Mouse (Mus musculus): ENCODE data around the gene Arrdc5. TPM values are rescaled to one million over a fixed set of nuclear protein-coding genes. Genes with fewer than 3 reads are reported as not detected.

Gene Arrdc5
- polyA plus RNA-seq, 1 experiment from 2014 or later: not detected

DNA sequence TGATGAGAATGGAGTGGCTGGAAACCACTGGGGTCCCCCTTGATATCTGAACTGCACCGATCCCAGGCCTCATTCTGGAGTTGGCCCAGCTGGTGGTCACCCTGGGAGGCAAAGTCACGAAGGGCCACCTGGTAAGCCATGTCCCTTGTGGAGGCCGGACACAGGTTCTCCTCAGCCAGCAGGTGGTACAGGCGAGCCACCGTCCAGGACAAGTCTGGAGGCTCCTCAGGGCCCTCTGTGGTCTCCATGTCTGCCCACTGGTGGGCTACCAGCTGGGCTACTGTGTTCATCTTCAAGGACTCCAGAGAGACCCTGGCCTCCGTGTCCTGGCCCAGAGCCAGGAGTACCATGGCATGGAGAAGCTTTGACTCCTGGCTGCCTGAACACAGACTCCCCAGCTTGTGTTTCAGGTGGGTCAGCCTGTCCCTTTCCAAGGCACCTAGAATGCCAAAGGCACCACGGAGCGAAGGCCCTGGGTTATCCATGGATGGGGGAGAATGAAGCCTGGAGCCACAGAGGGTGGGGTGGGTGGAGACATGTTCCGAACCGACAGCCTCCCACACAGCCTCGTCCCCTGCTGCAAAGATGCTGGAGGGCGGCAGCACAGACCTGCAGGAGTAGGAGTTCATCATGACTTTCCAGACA lies 28.4 kb downstream of the Arrdc5 start:
- H3K9ac ChIP-seq (replicated peaks): no peak overlapping the region
- H3K4me1 ChIP-seq (ENCODE audit: insufficient read depth): peaks cover 23% of the 10 kb centered on the region
- no peak overlapping the region for H3K27ac ChIP-seq (ENCODE audit: low read depth)
- peaks cover 24% of the 10 kb centered on the region for H3K36me3 ChIP-seq (replicated peaks; ENCODE audit: insufficient read depth, low read length)
- H3K27me3 ChIP-seq (ENCODE audit: insufficient read depth, low read length): no peaks in the 10 kb centered on the region
- TF ChIP-seq CTCF (IDR thresholded peaks at IDR 0.05; ENCODE audit: low read depth) (no peak), EP300 (IDR thresholded peaks at IDR 0.05; ENCODE audit: low read depth) (no peak)
- H3K4me3 ChIP-seq (ENCODE audit: low read depth, low read length): no peak overlapping the region
- WGBS (ENCODE audit: insufficient replicate concordance): 83% methylated on average over 12 of the region's 12 CpGs
- no peak for DNase-seq
- H3K4me2 ChIP-seq (ENCODE audit: low read depth, low read length): no peak overlapping the region
- H3K9me3 ChIP-seq (ENCODE audit: low read length): no peaks in the 10 kb centered on the region
- no peak for ATAC-seq

DNA sequence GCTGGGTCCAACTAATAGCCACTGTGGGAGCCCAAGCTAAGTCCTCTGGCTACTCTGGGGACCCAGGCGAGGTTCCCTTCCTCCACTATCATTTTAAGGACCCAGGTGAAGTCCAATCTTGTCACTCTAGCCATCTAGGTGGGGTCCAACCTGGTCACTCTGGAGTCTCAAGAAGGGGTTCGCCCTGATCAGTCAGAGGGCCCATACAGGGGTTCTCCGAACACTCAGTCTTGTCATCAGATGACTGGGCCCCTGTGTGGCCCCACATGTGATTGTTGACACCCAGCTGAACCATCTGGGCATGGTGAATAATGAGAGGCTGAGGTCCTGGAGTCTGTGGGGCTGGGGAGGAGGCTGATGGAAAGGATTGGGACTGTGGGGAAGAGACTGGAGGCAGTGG lies 30.3 kb downstream of the Arrdc5 start:
- ATAC-seq (no peak), DNase-seq (no peak)
- Histone ChIP-seq H3K4me1 (ENCODE audit: insufficient read depth) (peaks cover 30% of the 10 kb centered on the region), H3K27me3 (ENCODE audit: insufficient read depth, low read length) (no peaks in the 10 kb centered on the region), H3K4me2 (ENCODE audit: low read depth, low read length) (peak overlapping the region; percentile 71), H3K9ac (replicated peaks) (peak overlapping the region; percentile 57; the same call in 1 of the 2 replicates), H3K4me3 (ENCODE audit: low read depth, low read length) (peak overlapping the region; percentile 39), H3K36me3 (replicated peaks; ENCODE audit: insufficient read depth, low read length) (peaks cover 24% of the 10 kb centered on the region), H3K27ac (ENCODE audit: low read depth) (peak overlapping the region; percentile 77), H3K9me3 (ENCODE audit: low read length) (no peaks in the 10 kb centered on the region)
- WGBS (ENCODE audit: insufficient replicate concordance): 65% methylated on average over 3 of the region's 3 CpGs
- TF ChIP-seq CTCF (IDR thresholded peaks at IDR 0.05; ENCODE audit: low read depth) (no peak), EP300 (IDR thresholded peaks at IDR 0.05; ENCODE audit: low read depth) (no peak)

DNA sequence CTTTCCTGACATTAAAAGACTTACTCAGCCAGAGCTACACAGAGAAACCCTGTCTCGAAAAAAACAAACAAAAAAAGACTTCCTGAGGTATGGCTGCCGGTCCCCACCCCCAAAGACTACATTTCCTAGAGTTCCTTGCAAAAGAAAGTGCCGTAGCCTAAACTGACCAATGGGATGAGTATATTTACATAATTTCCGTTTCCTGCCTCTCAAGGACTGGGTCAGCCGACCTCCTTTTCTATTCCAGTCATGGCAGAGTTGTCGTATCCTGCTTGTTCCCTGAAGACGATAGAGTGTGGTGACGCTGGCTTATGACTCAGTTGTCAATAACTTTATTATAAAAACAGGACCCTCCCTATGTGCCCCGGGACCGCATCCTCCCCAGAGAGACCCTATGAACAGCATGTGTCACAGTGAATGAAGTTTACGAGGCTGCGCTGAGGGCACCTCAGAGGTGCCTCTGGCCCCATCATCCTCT lies 30.9 kb downstream of the Arrdc5 start:
- peak overlapping the region; percentile 39 for H3K4me3 ChIP-seq (ENCODE audit: low read depth, low read length)
- peak; percentile 74 for ATAC-seq
- H3K9me3 ChIP-seq (ENCODE audit: low read length): no peaks in the 10 kb centered on the region
- peak overlapping the region; percentile 57 for H3K9ac ChIP-seq (replicated peaks)
- H3K27me3 ChIP-seq (ENCODE audit: insufficient read depth, low read length): no peaks in the 10 kb centered on the region
- TF ChIP-seq CTCF (IDR thresholded peaks at IDR 0.05; ENCODE audit: low read depth): no peak
- no peak for TF ChIP-seq EP300 (IDR thresholded peaks at IDR 0.05; ENCODE audit: low read depth)
- peaks cover 33% of the 10 kb centered on the region for H3K4me1 ChIP-seq (ENCODE audit: insufficient read depth)
- 15% methylated on average over 12 of the region's 12 CpGs for WGBS (ENCODE audit: insufficient replicate concordance)
- H3K27ac ChIP-seq (ENCODE audit: low read depth): peak overlapping the region; percentile 77
- DNase-seq: peak; percentile 56
- H3K4me2 ChIP-seq (ENCODE audit: low read depth, low read length): peak overlapping the region; percentile 71
- H3K36me3 ChIP-seq (replicated peaks; ENCODE audit: insufficient read depth, low read length): peaks cover 24% of the 10 kb centered on the region

DNA sequence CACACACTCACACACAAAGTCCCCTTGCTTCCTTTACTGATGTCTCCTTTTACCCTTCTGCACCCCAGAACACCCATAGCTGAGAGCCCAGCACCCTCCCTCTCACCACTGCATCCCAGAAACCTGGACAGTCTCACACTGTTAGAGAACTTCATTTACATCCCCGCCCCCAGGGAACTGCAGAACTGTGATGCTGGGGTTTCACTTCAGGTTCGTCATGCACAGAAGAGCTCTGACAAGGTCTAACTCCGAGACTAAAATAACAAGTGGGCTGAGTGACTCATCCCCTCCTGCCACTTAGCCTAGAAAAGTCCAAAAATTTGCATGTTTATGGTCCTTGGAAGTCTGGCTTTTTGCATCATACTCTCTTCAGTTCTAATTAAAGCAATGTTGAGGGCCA lies 33.8 kb downstream of the Arrdc5 start:
- peaks cover 17% of the 10 kb centered on the region for H3K4me1 ChIP-seq (ENCODE audit: insufficient read depth)

DNA sequence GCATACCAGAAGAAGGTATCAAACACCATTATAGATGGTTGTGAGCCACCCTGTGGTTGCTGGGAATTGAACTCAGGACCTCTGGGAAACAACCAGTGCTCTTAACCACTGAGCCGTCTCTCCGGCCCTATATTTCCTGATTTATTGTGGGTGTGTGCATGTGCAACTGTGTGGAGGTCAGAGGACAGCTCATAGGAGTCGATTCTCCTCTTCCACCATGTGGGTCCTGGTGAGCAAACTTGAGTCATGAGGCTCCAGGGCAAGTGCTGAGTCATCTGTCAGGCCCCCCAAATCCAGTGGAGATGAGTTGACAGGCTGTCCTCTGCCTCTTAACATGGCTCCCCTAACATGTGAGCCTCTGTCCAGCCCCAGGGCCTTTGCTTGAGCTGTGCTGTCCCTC lies 34.2 kb downstream of the Arrdc5 start:
- no peak for TF ChIP-seq CTCF (IDR thresholded peaks at IDR 0.05; ENCODE audit: low read depth)
- no peak for TF ChIP-seq EP300 (IDR thresholded peaks at IDR 0.05; ENCODE audit: low read depth)
- DNase-seq (no peak), ATAC-seq (no peak)
- no peaks in the 10 kb centered on the region for H3K27me3 ChIP-seq (ENCODE audit: insufficient read depth, low read length)
- no peaks in the 10 kb centered on the region for H3K9me3 ChIP-seq (ENCODE audit: low read length)
- no peak overlapping the region for H3K9ac ChIP-seq (replicated peaks)
- H3K4me3 ChIP-seq (ENCODE audit: low read depth, low read length): no peak overlapping the region
- no peak overlapping the region for H3K27ac ChIP-seq (ENCODE audit: low read depth)
- 65% methylated on average over 3 of the region's 3 CpGs for WGBS (ENCODE audit: insufficient replicate concordance)
- no peak overlapping the region for H3K4me2 ChIP-seq (ENCODE audit: low read depth, low read length)
- peaks cover 24% of the 10 kb centered on the region for H3K36me3 ChIP-seq (replicated peaks; ENCODE audit: insufficient read depth, low read length)
- peaks cover 19% of the 10 kb centered on the region for H3K4me1 ChIP-seq (ENCODE audit: insufficient read depth)

More for the DNA sequence above, 33.8 kb downstream of the Arrdc5 start:
- Histone ChIP-seq H3K9ac (replicated peaks) (no peak overlapping the region), H3K36me3 (replicated peaks; ENCODE audit: insufficient read depth, low read length) (peaks cover 24% of the 10 kb centered on the region), H3K4me3 (ENCODE audit: low read depth, low read length) (no peak overlapping the region), H3K9me3 (ENCODE audit: low read length) (no peaks in the 10 kb centered on the region), H3K4me2 (ENCODE audit: low read depth, low read length) (no peak overlapping the region), H3K27me3 (ENCODE audit: insufficient read depth, low read length) (no peaks in the 10 kb centered on the region), H3K27ac (ENCODE audit: low read depth) (no peak overlapping the region)
- ATAC-seq (0 out of 2 replicates have a peak, but pooled peaks have one; percentile 9), DNase-seq (no peak)
- 51% methylated on average over 3 of the region's 3 CpGs for WGBS (ENCODE audit: insufficient replicate concordance)
- TF ChIP-seq EP300 (IDR thresholded peaks at IDR 0.05; ENCODE audit: low read depth) (no peak), CTCF (IDR thresholded peaks at IDR 0.05; ENCODE audit: low read depth) (no peak)

DNA sequence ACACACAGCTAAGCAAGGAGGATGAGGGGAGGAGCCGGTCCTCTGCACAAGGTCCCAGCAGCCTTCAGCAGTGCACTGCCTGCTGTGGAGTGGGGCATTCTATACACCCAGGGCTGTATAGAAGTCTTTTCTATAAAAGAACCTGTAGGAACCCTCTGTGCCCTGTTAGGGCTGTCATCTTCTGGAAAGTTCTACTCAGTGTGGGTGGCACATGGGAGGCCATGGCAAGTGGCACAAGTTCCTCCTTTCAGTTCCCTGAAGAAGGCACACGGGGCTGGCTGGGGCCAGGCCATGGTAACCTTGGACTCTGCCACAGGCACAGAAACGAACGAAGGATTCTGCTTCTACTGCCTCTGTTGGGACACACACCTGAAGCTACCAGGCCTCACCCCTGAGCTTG lies 35.1 kb downstream of the Arrdc5 start:
- no peak for DNase-seq
- peak overlapping the region; percentile 52 for H3K27ac ChIP-seq (ENCODE audit: low read depth)
- ATAC-seq: no peak
- TF ChIP-seq CTCF (IDR thresholded peaks at IDR 0.05; ENCODE audit: low read depth) (no peak), EP300 (IDR thresholded peaks at IDR 0.05; ENCODE audit: low read depth) (no peak)
- 62% methylated on average over 4 of the region's 4 CpGs for WGBS (ENCODE audit: insufficient replicate concordance)
- H3K27me3 ChIP-seq (ENCODE audit: insufficient read depth, low read length): no peaks in the 10 kb centered on the region
- no peaks in the 10 kb centered on the region for H3K9me3 ChIP-seq (ENCODE audit: low read length)
- peaks cover 26% of the 10 kb centered on the region for H3K36me3 ChIP-seq (replicated peaks; ENCODE audit: insufficient read depth, low read length)
- no peak overlapping the region for H3K9ac ChIP-seq (replicated peaks)
- H3K4me3 ChIP-seq (ENCODE audit: low read depth, low read length): no peak overlapping the region
- peaks cover 26% of the 10 kb centered on the region for H3K4me1 ChIP-seq (ENCODE audit: insufficient read depth)
- no peak overlapping the region for H3K4me2 ChIP-seq (ENCODE audit: low read depth, low read length)
